Comparison of ENCODE assay signal across 24 mouse cellular contexts in the genomic region with DNA sequence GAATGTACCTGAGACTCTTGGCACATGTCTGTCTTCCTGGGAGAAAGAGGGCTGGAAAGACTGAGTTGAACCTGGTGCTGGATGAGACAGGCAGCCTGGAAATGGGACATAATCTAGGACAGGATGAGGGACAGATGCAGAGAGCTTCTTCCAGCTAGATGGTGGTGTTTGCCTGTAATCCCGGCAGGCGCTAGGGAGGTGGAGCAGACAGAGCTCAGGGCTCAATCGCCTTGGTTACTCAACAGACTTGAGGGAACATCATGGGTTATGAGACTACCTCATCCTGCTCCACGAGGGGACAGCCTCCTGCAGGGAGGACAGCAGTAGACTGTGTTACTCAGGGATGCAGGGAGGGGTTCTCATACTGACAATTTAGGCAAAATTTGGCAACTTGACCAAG. TPM values are rescaled to one million over a fixed set of nuclear protein-coding genes. Genes with fewer than 3 reads are reported as not detected.
DNase-seq lines count a peak whose midpoint lies in the region; ATAC-seq and TF ChIP-seq lines count a peak whose summit lies in the region.
"Had no signal": no experiment of that assay in that cellular context is flagged by ENCODE, and none has a peak within 500 bp of the region (broad histone marks: within the 10 kb centered on the region; RNA-seq: fewer than 3 reads in every experiment).

No protein-coding gene starts in this region.

- TF ChIP-seq CTCF in left cerebral cortex, adult 2 months (IDR thresholded peaks at IDR 0.05): no peak

- H3K4me3 ChIP-seq in left cerebral cortex, adult 2 months: no peak overlapping the region
- H3K4me3 ChIP-seq: embryonic facial prominence, embryonic 13.5 days; embryonic facial prominence, embryonic 15.5 days; erythroblast, embryonic 14.5 days; forebrain, embryonic 10.5 days; forebrain, embryonic 12.5 days had no signal

- intact Hi-C loops in left cerebral cortex, adult 2 months (cut with DNase I): no loop called here

- DNase-seq in frontal cortex, postnatal 36 days (ENCODE audit: low spot score in 2 of 2): no peak
- no peak for DNase-seq in left cerebral cortex, adult 2 months (ENCODE audit: extremely low spot score in 1 of 2, low spot score in 2 of 2)
- DNase-seq in left cerebral cortex, adult 18-20 months (ENCODE audit: low spot score in 2 of 2): no peak
- peak; percentile 51 for DNase-seq in brain, adult 2 months (ENCODE audit: low read depth, low spot score)
- no peak for DNase-seq in lung, adult 18-20 months
- DNase-seq: adrenal gland, postnatal 10 days; cerebellum, adult 11 months; cerebellum, adult 18-20 months; cerebellum, adult 8-10 months; cerebellum, postnatal 14 days; cerebellum, postnatal 36 days; embryo, embryonic 11 days had no signal

- peak overlapping the region; percentile 63 for H3K27ac ChIP-seq in left cerebral cortex, adult 2 months
- H3K27ac ChIP-seq: embryonic facial prominence, embryonic 13.5 days; embryonic facial prominence, embryonic 15.5 days; forebrain, embryonic 10.5 days; forebrain, embryonic 12.5 days had no signal

- ATAC-seq in frontal cortex, adult (ENCODE audit: low TSS enrichment): peak; percentile 64
- ATAC-seq: activated CD4-positive, CD25-positive, alpha-beta regulatory T cell, adult 4 months; forebrain, embryonic 14.5 days; forebrain, embryonic 16.5 days; Patski had no signal

RNA-seq across cellular contexts. Expression of a gene that starts 10.5 kb away (rescaled TPM):
- 10 to 100 TPM; 77.3 to 81.0 TPM for total RNA-seq in left cerebral cortex, adult 2 months (2021)
- total RNA-seq in left cerebral cortex, adult 18-20 months (2021): 10 to 100 TPM; 82.3 to 83.1 TPM

RNA-seq across cellular contexts. Expression of a gene that starts 16.6 kb away (rescaled TPM):
- total RNA-seq in left cerebral cortex, adult 2 months (2021): 100 to 1,000 TPM; 174 to 180 TPM
- total RNA-seq in left cerebral cortex, adult 18-20 months (2021): 100 to 1,000 TPM; 160 to 178 TPM

RNA-seq across cellular contexts. Expression of a gene that starts 53.6 kb away (rescaled TPM):
- total RNA-seq in left cerebral cortex, adult 2 months (2021): 100 to 1,000 TPM; 111 to 119 TPM
- 100 to 1,000 TPM in 1 of 2 experiments, 10 to 100 TPM in 1; 93.7 to 100 TPM for total RNA-seq in left cerebral cortex, adult 18-20 months (2021)

RNA-seq across cellular contexts. Expression of a gene that starts 54.4 kb away (rescaled TPM):
- 1 to 10 TPM; 1.3 to 1.8 TPM for total RNA-seq in left cerebral cortex, adult 2 months (2021)
- 1 to 10 TPM; 1.5 to 1.8 TPM for total RNA-seq in left cerebral cortex, adult 18-20 months (2021)
- total RNA-seq: common myeloid progenitor, adult 5-6 weeks; MEL had no signal
